Mouse (Mus musculus) heart, postnatal 0 days (tissue): ENCODE results near the gene Slc39a11.

Experiments
- CTCF ChIP-seq: IDR thresholded peaks from 2 replicates; pipeline ENCODE4 v1.5.1; 2016; ENCODE audit warnings: antibody characterized with exemption, control low read depth, low read depth
- EP300 ChIP-seq: IDR thresholded peaks from 2 replicates; pipeline ENCODE4 v1.6.1; 2016; ENCODE audit warnings: antibody characterized with exemption, low read depth

GRCm38 (mm10) chr11:113437357-113437756, 212.5 kb downstream of the Slc39a11 start:
- no peak for TF ChIP-seq CTCF
- no peak for TF ChIP-seq EP300
